Mouse (Mus musculus) MEL (cell line): ENCODE data around the gene Spp2. TPM values are rescaled to one million over a fixed set of nuclear protein-coding genes. Genes with fewer than 3 reads are reported as not detected.

Source experiments
- DNase-seq: peaks from one replicate; pipeline ENCODE4 v3.0.0; 2011; ENCODE audit warnings: low read depth, low spot score
- H3K27ac ChIP-seq: 2 replicates; pipeline ENCODE4 v1.5.1; 2012; ENCODE audit warnings: low read depth, mild to moderate bottlenecking, control low read depth, low read length, moderate library complexity; ENCODE audit not compliant: control insufficient read depth
- H3K27me3 ChIP-seq, 2 experiments: fragments of 150-350 bp in 1 of 2; sonication (generic) in 1 of 2; 2 replicates each; pipeline ENCODE4 v1.6.1; 2012; ENCODE audit warnings: low read length in 2 of 2, mild to moderate bottlenecking in 2 of 2, improper control_type of control experiment in 1 of 2, moderate library complexity in 1 of 2; ENCODE audit not compliant: insufficient read depth in 2 of 2, control insufficient read depth in 1 of 2
- H3K36me3 ChIP-seq, 2 experiments: 2 replicates each; pipeline ENCODE4 v1.6.1; 2012 to 2014; ENCODE audit warnings: low read length in 2 of 2, improper control_type of control experiment in 1 of 2, inconsistent platforms in 1 of 2, mild to moderate bottlenecking in 1 of 2; ENCODE audit not compliant: insufficient read depth in 2 of 2, control insufficient read depth in 1 of 2
- H3K4me1 ChIP-seq, 2 experiments: fragments of 150-350 bp in 1 of 2; sonication (generic) in 1 of 2; 2 replicates each; pipeline ENCODE4 v1.6.1; 2012; ENCODE audit warnings: low read length in 2 of 2, improper control_type of control experiment in 1 of 2, mild to moderate bottlenecking in 1 of 2; ENCODE audit not compliant: insufficient read depth in 2 of 2, control insufficient read depth in 1 of 2
- H3K4me3 ChIP-seq, 2 experiments: fragments of 150-350 bp in 1 of 2; sonication (generic) in 1 of 2; 2 replicates each; pipeline ENCODE4 v1.5.1; 2012; ENCODE audit warnings: low read depth in 2 of 2, low read length in 2 of 2, mild to moderate bottlenecking in 2 of 2, moderate library complexity in 2 of 2, control low read depth in 1 of 2, improper control_type of control experiment in 1 of 2; ENCODE audit not compliant: control insufficient read depth in 1 of 2, insufficient read depth in 1 of 2
- H3K79me2 ChIP-seq: 2 replicates; pipeline ENCODE4 v1.6.1; 2012; ENCODE audit warnings: mild to moderate bottlenecking, low read length, moderate library complexity; ENCODE audit not compliant: control insufficient read depth, poor library complexity, insufficient read depth
- H3K9ac ChIP-seq: 2 replicates; pipeline ENCODE4 v1.6.1; 2012; ENCODE audit warnings: low read depth, mild to moderate bottlenecking, control low read depth, low read length, moderate library complexity; ENCODE audit not compliant: control insufficient read depth, poor library complexity, severe bottlenecking
- H3K9me3 ChIP-seq: fragments of 150-350 bp; sonication (generic); replicated peaks from 2 replicates; pipeline ENCODE4 v1.6.1; 2012; ENCODE audit warnings: mild to moderate bottlenecking, low read length, improper control_type of control experiment, moderate library complexity; ENCODE audit not compliant: insufficient read depth
- BHLHE40 ChIP-seq: IDR thresholded peaks from 2 replicates; pipeline ENCODE4 v1.6.1; 2012; ENCODE audit warnings: low read depth, mild to moderate bottlenecking, inconsistent platforms, low read length, improper control_type of control experiment, borderline replicate concordance
- CHD2 ChIP-seq: IDR thresholded peaks from 2 replicates; pipeline ENCODE4 v1.6.1; 2011; ENCODE audit warnings: low read length, improper control_type of control experiment
- CTCF ChIP-seq, 3 experiments: IDR thresholded peaks in 2 of 3; conservative IDR thresholded peaks in 1 of 3; 2 replicates each; pipeline ENCODE4 v1.5.1; 2011 to 2012; ENCODE audit warnings: low read length in 3 of 3, low read depth in 2 of 3, mild to moderate bottlenecking in 2 of 3, improper control_type of control experiment in 1 of 3, inconsistent platforms in 1 of 3, mixed read lengths in 1 of 3, moderate library complexity in 1 of 3; ENCODE audit not compliant: control insufficient read depth in 1 of 3, insufficient read depth in 1 of 3, poor library complexity in 1 of 3, severe bottlenecking in 1 of 3
- EP300 ChIP-seq, 2 experiments: IDR thresholded peaks; 2 replicates each; pipeline ENCODE4 v1.6.1; 2011; ENCODE audit warnings: improper control_type of control experiment in 2 of 2, low read length in 2 of 2, low read depth in 1 of 2, mild to moderate bottlenecking in 1 of 2
- ETS1 ChIP-seq: IDR thresholded peaks from 2 replicates; pipeline ENCODE4 v1.6.1; 2012; ENCODE audit warnings: low read depth, mild to moderate bottlenecking, inconsistent platforms, low read length, improper control_type of control experiment, moderate library complexity
- GABPA ChIP-seq: IDR thresholded peaks from 2 replicates; pipeline ENCODE4 v1.6.1; 2012; ENCODE audit warnings: low read depth, mild to moderate bottlenecking, inconsistent platforms, low read length, improper control_type of control experiment, moderate library complexity
- JUND ChIP-seq: IDR thresholded peaks from 2 replicates; pipeline ENCODE4 v1.6.1; 2011; ENCODE audit warnings: low read depth, mild to moderate bottlenecking, improper control_type of control experiment, low read length
- KAT2A ChIP-seq: conservative IDR thresholded peaks from 2 replicates; pipeline ENCODE4 v1.6.1; 2012; ENCODE audit warnings: low read depth, low read length, improper control_type of control experiment, inconsistent platforms
- MAFK ChIP-seq: IDR thresholded peaks from 2 replicates; pipeline ENCODE4 v1.6.1; 2011; ENCODE audit warnings: low read depth, mild to moderate bottlenecking, low read length, improper control_type of control experiment, borderline replicate concordance
- MAX ChIP-seq: IDR thresholded peaks from 2 replicates; pipeline ENCODE4 v1.6.1; 2011; ENCODE audit warnings: low read length, improper control_type of control experiment
- MEF2A ChIP-seq: IDR thresholded peaks from 2 replicates; pipeline ENCODE4 v1.6.1; 2014; ENCODE audit warnings: low read depth, mild to moderate bottlenecking, inconsistent platforms, low read length, improper control_type of control experiment; ENCODE audit not compliant: poor library complexity, insufficient replicate concordance, severe bottlenecking; ENCODE audit errors: extremely low read depth
- MXI1 ChIP-seq: IDR thresholded peaks from 2 replicates; pipeline ENCODE4 v1.6.1; 2011; ENCODE audit warnings: mild to moderate bottlenecking, low read depth, low read length, improper control_type of control experiment
- MYB ChIP-seq: IDR thresholded peaks from 2 replicates; pipeline ENCODE4 v1.6.1; 2011; ENCODE audit warnings: mild to moderate bottlenecking, low read depth, low read length, improper control_type of control experiment
- MYC ChIP-seq: IDR thresholded peaks from 2 replicates; pipeline ENCODE4 v1.6.1; 2011; ENCODE audit warnings: low read depth, mild to moderate bottlenecking, low read length, improper control_type of control experiment, moderate library complexity
- NELFE ChIP-seq: IDR thresholded peaks from 2 replicates; pipeline ENCODE4 v1.6.1; 2011; ENCODE audit warnings: low read depth, low read length, improper control_type of control experiment
- NRF1 ChIP-seq: IDR thresholded peaks from 2 replicates; pipeline ENCODE4 v1.6.1; 2014; ENCODE audit warnings: low read depth, mild to moderate bottlenecking, inconsistent platforms, low read length, improper control_type of control experiment, moderate library complexity; ENCODE audit not compliant: poor library complexity, insufficient read depth, severe bottlenecking
- POLR2A ChIP-seq, 2 experiments: IDR thresholded peaks; 2 replicates each; pipeline ENCODE4 v1.6.1; 2011 to 2012; ENCODE audit warnings: low read length in 2 of 2, mild to moderate bottlenecking in 2 of 2, control low read depth in 1 of 2, improper control_type of control experiment in 1 of 2, low read depth in 1 of 2, moderate library complexity in 1 of 2; ENCODE audit not compliant: control insufficient read depth in 1 of 2, insufficient read depth in 1 of 2, poor library complexity in 1 of 2
- POLR2AphosphoS5 ChIP-seq: IDR thresholded peaks from 2 replicates; pipeline ENCODE4 v1.6.1; 2012; ENCODE audit warnings: low read depth, borderline replicate concordance, mild to moderate bottlenecking, inconsistent platforms, low read length, moderate library complexity, mixed read lengths
- SIN3A ChIP-seq: IDR thresholded peaks from 2 replicates; pipeline ENCODE4 v1.6.1; 2012; ENCODE audit warnings: low read length, improper control_type of control experiment, inconsistent platforms
- TAL1 ChIP-seq: IDR thresholded peaks from 2 replicates; pipeline ENCODE4 v1.6.1; 2012; ENCODE audit warnings: mild to moderate bottlenecking, inconsistent platforms, low read length, moderate library complexity, mixed read lengths
- TBP ChIP-seq: IDR thresholded peaks from 2 replicates; pipeline ENCODE4 v1.8.0; 2011; ENCODE audit warnings: low read depth, low read length, improper control_type of control experiment
- TCF12 ChIP-seq: IDR thresholded peaks from 2 replicates; pipeline ENCODE4 v1.6.1; 2014; ENCODE audit warnings: low read depth, mild to moderate bottlenecking, inconsistent platforms, low read length, improper control_type of control experiment, moderate library complexity
- USF1 ChIP-seq: IDR thresholded peaks from 2 replicates; pipeline ENCODE4 v1.6.1; 2014; ENCODE audit warnings: low read depth, mild to moderate bottlenecking, inconsistent platforms, low read length, improper control_type of control experiment, moderate library complexity
- ZC3H11A ChIP-seq: IDR thresholded peaks from 2 replicates; pipeline ENCODE4 v1.6.1; 2012; ENCODE audit warnings: low read depth, mild to moderate bottlenecking, inconsistent platforms, low read length, improper control_type of control experiment
- ZKSCAN1 ChIP-seq: IDR thresholded peaks from 2 replicates; pipeline ENCODE4 v1.6.1; 2012; ENCODE audit warnings: low read depth, mild to moderate bottlenecking, inconsistent platforms, low read length, improper control_type of control experiment, moderate library complexity
- polyA plus RNA-seq, 2 experiments: library from polyadenylated mRNA; stranded (reverse) in 1 of 2; unstranded in 1 of 2; fragments of >175 nt in 1 of 2; fragments of >200 nt in 1 of 2; gene quantifications; 2 replicates each; pipeline versions ENCODE4 v1.2.1 to v1.2.4; 2012; ENCODE audit warnings: low replicate concordance in 2 of 2, low read depth in 1 of 2; ENCODE audit not compliant: insufficient read length in 2 of 2, insufficient read depth in 1 of 2, missing spikeins in 1 of 2
- total RNA-seq: library from RNA; depleted of rRNA; stranded (reverse); fragments of 300-350 nt; gene quantifications from 2 replicates; pipeline ENCODE4 v1.2.3, GENCODE M21; 2012

The Spp2 gene
- total and polyA plus RNA-seq, 3 experiments, result not detected

DNA sequence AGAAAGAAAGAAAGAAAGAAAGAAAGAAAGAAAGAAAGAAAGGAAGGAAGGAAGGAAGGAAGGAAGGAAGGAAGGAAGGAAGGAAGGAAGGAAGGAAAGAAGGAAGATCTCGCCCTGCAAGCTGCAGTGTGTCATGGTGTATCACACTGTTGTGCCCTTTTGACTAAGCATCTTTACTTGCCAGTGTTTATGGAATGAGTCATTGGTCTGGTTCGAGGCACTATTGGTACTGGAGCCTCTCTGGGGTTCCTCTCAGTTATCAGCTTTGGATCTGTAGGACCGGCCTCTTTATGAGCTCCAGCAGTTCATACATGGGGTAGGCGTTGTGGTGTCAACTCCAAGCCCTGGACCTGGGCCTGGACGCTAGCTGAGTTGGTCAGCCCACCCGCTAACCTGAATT lies 45.4 kb downstream of the Spp2 start:
- no peaks in the 10 kb centered on the region for H3K9me3 ChIP-seq
- H3K9ac ChIP-seq, result no peak overlapping the region
- no peak overlapping the region for H3K27ac ChIP-seq
- no peaks in the 10 kb centered on the region for H3K79me2 ChIP-seq
- H3K4me1 ChIP-seq, result 0 out of 4 replicates have a peak, but pooled peaks cover 0 to 2% of the 10 kb centered on the region in 2 experiments
- no peak for DNase-seq
- no peaks in the 10 kb centered on the region for H3K36me3 ChIP-seq
- H3K4me3 ChIP-seq, result no peak overlapping the region
- H3K27me3 ChIP-seq, result no peaks in the 10 kb centered on the region
- no peak for TF ChIP-seq MXI1
- TF ChIP-seq MYC, result no peak
- no peak for TF ChIP-seq ETS1
- TF ChIP-seq CTCF (IDR thresholded peaks at IDR 0.05 in 2 of 3, conservative IDR thresholded peaks at IDR 0.05 in 1 of 3; ENCODE audit: control insufficient read depth in 1 of 3, insufficient read depth in 1 of 3, low read depth in 2 of 3, low read length in 3 of 3, poor library complexity in 1 of 3, severe bottlenecking in 1 of 3), result no peak
- no peak for TF ChIP-seq MAFK
- TF ChIP-seq ZKSCAN1, result no peak
- no peak for TF ChIP-seq TBP
- no peak for TF ChIP-seq TAL1
- no peak for TF ChIP-seq EP300 (IDR thresholded peaks at IDR 0.05; ENCODE audit: low read depth in 1 of 2, low read length in 2 of 2)
- no peak for TF ChIP-seq CHD2
- TF ChIP-seq POLR2A (IDR thresholded peaks at IDR 0.05; ENCODE audit: control insufficient read depth in 1 of 2, insufficient read depth in 1 of 2, low read depth in 1 of 2, low read length in 2 of 2, poor library complexity in 1 of 2), result no peak
- TF ChIP-seq KAT2A, result no peak
- TF ChIP-seq SIN3A, result no peak
- TF ChIP-seq MAX, result no peak
- TF ChIP-seq TCF12, result no peak
- TF ChIP-seq BHLHE40, result no peak
- no peak for TF ChIP-seq USF1
- no peak for TF ChIP-seq POLR2AphosphoS5
- TF ChIP-seq NELFE, result no peak
- no peak for TF ChIP-seq ZC3H11A

DNA sequence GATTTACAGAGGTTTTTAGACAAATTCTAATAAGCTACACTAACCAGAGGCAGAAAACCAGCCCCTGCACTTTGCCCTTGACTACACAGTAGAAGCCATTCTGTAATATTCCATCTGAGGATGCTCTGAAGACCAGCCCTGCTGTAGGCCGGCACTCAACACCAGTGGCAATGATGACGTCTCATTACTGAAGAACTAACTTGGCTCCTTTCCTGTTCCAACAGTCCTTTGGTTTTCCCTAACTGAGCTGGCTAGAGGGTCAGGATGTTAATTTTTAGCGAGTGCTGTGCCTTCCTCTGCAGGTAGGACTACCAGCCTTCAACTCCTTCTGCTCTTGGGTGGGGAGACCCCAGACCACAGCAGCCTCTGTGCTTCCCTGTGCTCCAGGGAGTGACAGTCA lies 47.9 kb downstream of the Spp2 start:
- TF ChIP-seq JUND, result no peak
- TF ChIP-seq NRF1, result no peak
- no peak for TF ChIP-seq GABPA
- TF ChIP-seq TCF12, result no peak
- no peak for TF ChIP-seq ETS1
- no peak for TF ChIP-seq USF1
- TF ChIP-seq MYB, result no peak
- TF ChIP-seq ZC3H11A, result no peak
- TF ChIP-seq TAL1, result no peak
- TF ChIP-seq MEF2A, result no peak
- no peak for TF ChIP-seq CTCF (IDR thresholded peaks at IDR 0.05 in 2 of 3, conservative IDR thresholded peaks at IDR 0.05 in 1 of 3; ENCODE audit: control insufficient read depth in 1 of 3, insufficient read depth in 1 of 3, low read depth in 2 of 3, low read length in 3 of 3, poor library complexity in 1 of 3, severe bottlenecking in 1 of 3)
- no peak for TF ChIP-seq MAFK
- DNase-seq, result no peak
- H3K27me3 ChIP-seq, result no peaks in the 10 kb centered on the region
- no peak overlapping the region for H3K9ac ChIP-seq
- no peaks in the 10 kb centered on the region for H3K4me1 ChIP-seq
- H3K36me3 ChIP-seq, result no peaks in the 10 kb centered on the region
- H3K79me2 ChIP-seq, result no peaks in the 10 kb centered on the region
- H3K4me3 ChIP-seq, result no peak overlapping the region
- no peak overlapping the region for H3K27ac ChIP-seq
- no peaks in the 10 kb centered on the region for H3K9me3 ChIP-seq
